ENCODE assay signal across 20 mouse cellular contexts in the genomic region with DNA sequence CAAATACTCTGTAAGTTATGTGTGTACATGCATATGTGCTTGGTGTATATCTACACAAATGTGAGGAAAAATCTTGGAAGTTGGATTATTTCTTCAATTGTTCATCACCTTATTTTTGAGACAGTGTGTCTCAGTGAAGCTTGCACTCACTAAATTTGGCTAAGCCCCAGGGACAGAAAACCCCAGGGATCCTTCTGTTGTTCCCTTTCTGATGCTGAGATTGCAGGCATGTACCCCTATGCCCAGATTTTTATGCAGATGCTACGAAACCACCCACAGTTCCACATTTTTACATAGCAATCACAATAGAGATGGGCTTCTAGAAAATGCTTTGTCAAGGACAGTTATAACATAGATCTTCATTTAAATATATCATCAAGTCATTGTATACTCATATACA.
"Had no signal": no experiment of that assay in that cellular context is flagged by ENCODE, and none has a peak within 500 bp of the region (broad histone marks: within the 10 kb centered on the region; RNA-seq: fewer than 3 reads in every experiment).

No protein-coding gene starts in this region.

- H3K4me2 ChIP-seq: intestine, embryonic 15.5 days; liver, embryonic 13.5 days; midbrain, embryonic 13.5 days; neural tube, embryonic 13.5 days had no signal

- H3K27me3 ChIP-seq: intestine, embryonic 15.5 days; liver, embryonic 13.5 days; megakaryocyte, embryonic 14.5 days; midbrain, embryonic 13.5 days; neural tube, embryonic 13.5 days had no signal

- H3K36me3 ChIP-seq: intestine, embryonic 15.5 days; liver, embryonic 13.5 days; midbrain, embryonic 10.5 days; midbrain, embryonic 13.5 days; neural tube, embryonic 13.5 days had no signal

- DNase-seq: kidney, adult 11 months; kidney, adult 9 months; kidney, postnatal 14 days; liver, embryonic 13.5 days; lung, adult 2 months; lung, postnatal 36 days; right cerebral cortex, adult 18-20 months; right cerebral cortex, postnatal 14 days; right cerebral cortex, postnatal 4 days; thymus, adult 2 months; thymus, postnatal 14 days; thymus, postnatal 4 days had no signal

- ATAC-seq: intestine, embryonic 15.5 days; midbrain, embryonic 13.5 days; midbrain, embryonic 16.5 days had no signal

- H3K4me1 ChIP-seq: intestine, embryonic 15.5 days; liver, embryonic 13.5 days; megakaryocyte, embryonic 14.5 days; midbrain, embryonic 10.5 days; midbrain, embryonic 13.5 days; neural tube, embryonic 13.5 days had no signal

- H3K9me3 ChIP-seq: intestine, embryonic 15.5 days; liver, embryonic 13.5 days; megakaryocyte, embryonic 14.5 days; midbrain, embryonic 10.5 days; midbrain, embryonic 13.5 days; neural tube, embryonic 13.5 days had no signal

- H3K4me3 ChIP-seq: intestine, embryonic 15.5 days; liver, embryonic 13.5 days; megakaryocyte, embryonic 14.5 days; midbrain, embryonic 10.5 days; midbrain, embryonic 13.5 days; myocyte; neural tube, embryonic 13.5 days had no signal

- H3K27ac ChIP-seq: intestine, embryonic 15.5 days; liver, embryonic 13.5 days; midbrain, embryonic 10.5 days; midbrain, embryonic 13.5 days; neural tube, embryonic 13.5 days; stomach, postnatal 0 days had no signal

- H3K9ac ChIP-seq: intestine, embryonic 15.5 days; liver, embryonic 13.5 days; midbrain, embryonic 13.5 days; neural tube, embryonic 13.5 days had no signal
